Mouse (Mus musculus) neural tube, embryonic 11.5 days (tissue): ENCODE data around the gene Mrap. TPM values are rescaled to one million over a fixed set of nuclear protein-coding genes. Genes with fewer than 3 reads are reported as not detected.

Experiments used
- ATAC-seq: fragments of 200-750 bp; cut with Nextera tagmentation; 2 replicates; pipeline ENCODE4 v1.8.0; 2017; ENCODE audit warnings: moderate number of reproducible peaks, mild to moderate bottlenecking, moderate TSS enrichment, moderate library complexity; ENCODE audit not compliant: insufficient read depth, low FRiP score, low TSS enrichment
- DNase-seq: peaks from one replicate; pipeline ENCODE4 v3.0.0-alpha.2; 2015; ENCODE audit warnings: low spot score
- H3K27ac ChIP-seq: fragments of 300-500 bp; sonication (generic); 2 replicates; pipeline ENCODE4 v1.5.1; 2014; ENCODE audit warnings: low read depth, mild to moderate bottlenecking, low read length
- H3K27me3 ChIP-seq: fragments of 300-500 bp; sonication (generic); 2 replicates; pipeline ENCODE4 v1.6.1; 2014; ENCODE audit warnings: mild to moderate bottlenecking, low read length, mixed read lengths; ENCODE audit not compliant: control insufficient read depth, insufficient read depth
- H3K36me3 ChIP-seq: fragments of 300-500 bp; sonication (generic); 2 replicates; pipeline ENCODE4 v1.6.1; 2014; ENCODE audit warnings: mild to moderate bottlenecking, low read length, moderate library complexity, mixed read lengths; ENCODE audit not compliant: control insufficient read depth, insufficient read depth
- H3K4me1 ChIP-seq: fragments of 300-500 bp; sonication (generic); 2 replicates; pipeline ENCODE4 v1.6.1; 2014; ENCODE audit warnings: low read length, mixed read lengths; ENCODE audit not compliant: control insufficient read depth, insufficient read depth
- H3K4me2 ChIP-seq: fragments of 300-500 bp; sonication (generic); 2 replicates; pipeline ENCODE4 v1.6.1; 2014; ENCODE audit warnings: low read depth, mild to moderate bottlenecking, moderate library complexity
- H3K4me3 ChIP-seq: fragments of 300-500 bp; sonication (generic); 2 replicates; pipeline ENCODE4 v1.5.1; 2014; ENCODE audit warnings: low read depth, low read length
- H3K9ac ChIP-seq: fragments of 300-500 bp; sonication (generic); 2 replicates; pipeline ENCODE4 v1.6.1; 2014; ENCODE audit warnings: mild to moderate bottlenecking, low read length
- H3K9me3 ChIP-seq: fragments of 300-500 bp; sonication (generic); 2 replicates; pipeline ENCODE4 v1.6.1; 2016; ENCODE audit warnings: low read length; ENCODE audit not compliant: control insufficient read depth
- WGBS: fragments of 180-500 bp; shearing (Covaris S2); extraction: QIAGEN DNeasy Blood & Tissue Kit; methylation state at CpG from one replicate; pipeline ENCODE4 v1.1.7; 2014; 5-methylcytosine and 5-hydroxymethylcytosine counted together
- polyA plus RNA-seq: library from polyadenylated mRNA; unstranded; fragments of >200 nt; fragmentation: Nextera tagmentation; extraction: Ambion mirVana; gene quantifications from 2 replicates; pipeline ENCODE4 v1.2.1, GENCODE M21; 2014

Mrap gene
- polyA plus RNA-seq, 1 experiment from 2014 or later, result 0.38 TPM

- Histone ChIP-seq H3K27me3 (no peaks in the 10 kb centered on the region), H3K9me3 (no peaks in the 10 kb centered on the region), H3K4me2 (no peak overlapping the region), H3K4me3 (no peak overlapping the region), H3K27ac (no peak overlapping the region), H3K9ac (no peak overlapping the region), H3K4me1 (no peaks in the 10 kb centered on the region), H3K36me3 (no peaks in the 10 kb centered on the region)
- DNase-seq (no peak), ATAC-seq (no peak)
- 89% methylated on average over 4 of the region's 4 CpGs for WGBS
These were observed 2.4 kb upstream of the Mrap start for GRCm38 (mm10) chr16:90735611-90736010.

- Histone ChIP-seq H3K27me3 (no peaks in the 10 kb centered on the region), H3K9ac (no peak overlapping the region), H3K36me3 (no peaks in the 10 kb centered on the region), H3K4me2 (no peak overlapping the region), H3K4me1 (no peaks in the 10 kb centered on the region), H3K4me3 (no peak overlapping the region), H3K9me3 (no peaks in the 10 kb centered on the region), H3K27ac (no peak overlapping the region)
- ATAC-seq (no peak), DNase-seq (no peak)
- WGBS, result 73% methylated on average over 10 of the region's 10 CpGs
These were observed 1.2 kb upstream of the Mrap start for GRCm38 (mm10) chr16:90736672-90737270.

DNA sequence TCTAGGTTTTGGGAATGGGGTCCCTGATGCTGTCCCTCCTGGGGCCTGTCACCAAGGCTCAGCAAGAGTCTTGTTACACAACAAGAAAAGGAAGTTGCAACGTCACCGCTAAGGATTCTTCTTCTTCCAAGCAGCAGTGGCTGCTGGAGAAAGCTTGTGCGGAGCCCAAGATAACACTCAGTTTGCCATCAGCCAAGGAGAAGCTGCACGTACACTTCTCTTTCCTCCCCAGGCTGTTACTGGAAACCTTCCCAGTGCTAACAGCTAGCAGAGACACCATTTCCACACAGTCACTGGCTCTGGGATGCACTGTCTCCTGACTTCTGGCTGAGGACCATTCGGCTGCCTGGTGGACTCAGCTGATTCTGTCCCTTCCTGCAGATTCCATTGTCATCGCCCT, 9.1 kb downstream of the Mrap start:
- DNase-seq (no peak), ATAC-seq (no peak)
- 94% methylated on average over 6 of the region's 6 CpGs for WGBS
- H3K27ac ChIP-seq, result no peak overlapping the region
- H3K4me1 ChIP-seq, result no peaks in the 10 kb centered on the region
- H3K4me3 ChIP-seq, result no peak overlapping the region
- peaks cover 2% of the 10 kb centered on the region; the same call in 1 of the 2 replicates for H3K36me3 ChIP-seq
- H3K27me3 ChIP-seq, result no peaks in the 10 kb centered on the region
- H3K4me2 ChIP-seq, result no peak overlapping the region
- H3K9me3 ChIP-seq, result no peaks in the 10 kb centered on the region
- H3K9ac ChIP-seq, result no peak overlapping the region

DNA sequence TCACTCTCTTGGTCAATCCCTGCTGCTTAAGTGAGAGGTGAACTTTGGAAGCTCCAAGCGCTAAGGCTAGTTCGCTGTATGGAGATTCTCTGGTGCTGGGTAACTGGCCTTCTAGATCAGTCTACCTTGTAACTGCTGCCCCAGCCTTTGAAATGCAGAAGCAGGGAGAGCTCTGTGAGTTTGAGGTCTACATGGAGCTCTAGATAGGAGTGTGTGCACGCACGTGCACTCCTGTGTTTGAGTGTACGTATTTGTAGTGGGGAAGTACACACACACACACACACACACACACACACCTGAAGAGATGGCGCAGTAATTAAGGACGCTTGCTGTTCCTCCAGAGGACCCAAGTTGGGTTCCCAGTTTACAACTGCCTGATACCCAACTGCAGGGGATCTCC, 10.2 kb downstream of the Mrap start:
- Histone ChIP-seq H3K27me3 (no peaks in the 10 kb centered on the region), H3K4me3 (no peak overlapping the region), H3K27ac (no peak overlapping the region), H3K4me1 (no peaks in the 10 kb centered on the region), H3K36me3 (peaks cover 2% of the 10 kb centered on the region; the same call in 1 of the 2 replicates), H3K9me3 (no peaks in the 10 kb centered on the region), H3K4me2 (no peak overlapping the region), H3K9ac (no peak overlapping the region)
- 95% methylated on average over 7 of the region's 7 CpGs for WGBS
- DNase-seq (no peak), ATAC-seq (no peak)

GRCm38 (mm10) chr16:90753386-90753941, 15.5 kb downstream of the Mrap start:
- no peak overlapping the region for H3K27ac ChIP-seq
- no peaks in the 10 kb centered on the region for H3K27me3 ChIP-seq
- H3K36me3 ChIP-seq, result peaks cover 4% of the 10 kb centered on the region
- H3K9me3 ChIP-seq, result no peaks in the 10 kb centered on the region
- ATAC-seq, result no peak
- no peaks in the 10 kb centered on the region for H3K4me1 ChIP-seq
- no peak overlapping the region for H3K9ac ChIP-seq
- H3K4me3 ChIP-seq, result no peak overlapping the region
- H3K4me2 ChIP-seq, result no peak overlapping the region
- no peak for DNase-seq
- WGBS, result 92% methylated on average over 13 of the region's 13 CpGs

- H3K27ac ChIP-seq, result no peak overlapping the region
- no peaks in the 10 kb centered on the region for H3K4me1 ChIP-seq
- WGBS, result 71% methylated on average over 3 of the region's 3 CpGs
- peak; percentile 65; the same call in 1 of the 2 replicates for ATAC-seq
- no peak overlapping the region for H3K9ac ChIP-seq
- H3K27me3 ChIP-seq, result no peaks in the 10 kb centered on the region
- no peak overlapping the region for H3K4me2 ChIP-seq
- no peaks in the 10 kb centered on the region for H3K9me3 ChIP-seq
- peaks cover 2% of the 10 kb centered on the region; the same call in 1 of the 2 replicates for H3K36me3 ChIP-seq
- DNase-seq, result no peak
- no peak overlapping the region for H3K4me3 ChIP-seq
These were observed 21.3 kb downstream of the Mrap start for GRCm38 (mm10) chr16:90759335-90759734.

DNA sequence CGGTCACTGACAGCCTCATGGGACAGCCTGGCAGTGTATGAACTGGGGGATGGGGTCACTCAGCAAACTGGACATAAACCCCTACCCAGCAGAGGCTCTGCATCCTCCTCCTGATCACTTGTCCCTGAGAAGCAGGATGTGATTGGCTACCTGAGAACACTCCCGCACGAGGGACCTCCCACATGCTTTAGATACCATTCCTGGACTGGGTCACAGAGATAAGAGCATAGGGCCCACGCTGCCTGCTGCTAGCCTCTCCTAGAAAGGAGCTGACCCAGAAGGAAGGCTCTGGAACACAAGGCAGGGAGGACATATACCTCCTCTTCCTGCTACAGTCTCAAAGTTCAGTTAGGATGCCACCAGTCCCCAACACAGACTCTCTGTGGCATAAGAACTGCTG, 22.5 kb downstream of the Mrap start:
- Histone ChIP-seq H3K27me3 (no peaks in the 10 kb centered on the region), H3K27ac (no peak overlapping the region), H3K4me2 (no peak overlapping the region), H3K9me3 (no peaks in the 10 kb centered on the region), H3K4me1 (no peaks in the 10 kb centered on the region), H3K9ac (no peak overlapping the region), H3K36me3 (0 out of 2 replicates have a peak, but pooled peaks cover 2% of the 10 kb centered on the region), H3K4me3 (no peak overlapping the region)
- ATAC-seq (no peak), DNase-seq (no peak)
- 88% methylated on average over 4 of the region's 4 CpGs for WGBS

DNA sequence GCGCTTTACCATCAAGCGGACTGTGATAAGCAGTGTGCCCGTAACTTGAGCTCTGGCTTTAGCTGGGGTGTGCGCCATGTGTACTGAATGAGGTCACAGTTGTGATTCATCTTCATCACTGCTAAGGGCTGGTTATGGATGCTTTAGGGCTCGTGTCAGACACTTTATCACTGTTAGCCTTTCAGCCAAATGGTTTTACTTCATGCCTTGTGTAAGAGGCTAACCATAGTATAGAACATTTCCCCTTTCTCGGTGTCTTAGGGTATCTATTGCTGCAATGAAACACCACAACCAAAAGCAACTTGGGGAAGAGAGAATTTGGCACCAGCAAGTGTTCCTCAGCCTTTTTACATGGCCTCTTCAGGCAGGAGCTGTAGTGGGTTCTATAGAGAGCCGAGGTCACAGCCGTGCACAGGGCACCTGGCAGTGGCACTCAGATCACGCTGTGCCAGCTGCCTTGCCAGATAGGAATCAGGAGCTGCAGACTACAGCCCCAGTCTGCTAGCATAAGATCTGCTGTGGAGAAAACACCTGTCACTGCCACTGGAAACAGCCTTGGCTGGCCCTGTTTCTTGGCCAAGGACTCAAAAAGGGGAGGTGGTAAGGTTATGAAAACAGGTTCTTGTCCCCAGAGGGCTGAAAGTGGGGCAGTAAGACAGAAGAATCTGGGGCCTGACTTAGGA, 27.3 kb downstream of the Mrap start:
- Histone ChIP-seq H3K36me3 (peaks cover 11% of the 10 kb centered on the region), H3K27me3 (no peaks in the 10 kb centered on the region), H3K4me2 (no peak overlapping the region), H3K9me3 (no peaks in the 10 kb centered on the region), H3K4me1 (no peaks in the 10 kb centered on the region), H3K27ac (no peak overlapping the region), H3K4me3 (no peak overlapping the region), H3K9ac (no peak overlapping the region)
- DNase-seq (no peak), ATAC-seq (no peak)
- WGBS, result 88% methylated on average over 9 of the region's 9 CpGs
